Mouse (Mus musculus) C2C12 (cell line): Measurements from ENCODE around the gene Emc10.

Experiments used
- CEBPB ChIP-seq: IDR thresholded peaks from one replicate; pipeline ENCODE4 v1.6.1; 2011; ENCODE audit warnings: low read depth, mild to moderate bottlenecking, control low read depth, moderate library complexity
- CTCF ChIP-seq: IDR thresholded peaks from one replicate; pipeline ENCODE4 v1.5.1; 2011; ENCODE audit not compliant: control insufficient read depth, insufficient read depth, insufficient read length
- MAX ChIP-seq: IDR thresholded peaks from one replicate; pipeline ENCODE4 v1.6.1; 2011; ENCODE audit warnings: mild to moderate bottlenecking, control low read depth
- USF1 ChIP-seq: IDR thresholded peaks from one replicate; pipeline ENCODE4 v1.6.1; 2011; ENCODE audit warnings: low read depth, mild to moderate bottlenecking, control low read depth, moderate library complexity

- TF ChIP-seq CTCF (no peak), MAX (no peak), USF1 (no peak), CEBPB (no peak)
Measured at GRCm38 (mm10) chr7:44474419-44474818, 21.9 kb downstream of the Emc10 start.
